Mouse (Mus musculus): Measurements from ENCODE around the gene Tmtc1.

Gene Tmtc1

GRCm38 (mm10) chr6:148443726-148444701 is at the start of gene Tmtc1:
TSS of gene Tmtc1 (minus strand) at chr6:148444389.
- peak; percentile 74 for DNase-seq (ENCODE audit: low spot score)

DNA sequence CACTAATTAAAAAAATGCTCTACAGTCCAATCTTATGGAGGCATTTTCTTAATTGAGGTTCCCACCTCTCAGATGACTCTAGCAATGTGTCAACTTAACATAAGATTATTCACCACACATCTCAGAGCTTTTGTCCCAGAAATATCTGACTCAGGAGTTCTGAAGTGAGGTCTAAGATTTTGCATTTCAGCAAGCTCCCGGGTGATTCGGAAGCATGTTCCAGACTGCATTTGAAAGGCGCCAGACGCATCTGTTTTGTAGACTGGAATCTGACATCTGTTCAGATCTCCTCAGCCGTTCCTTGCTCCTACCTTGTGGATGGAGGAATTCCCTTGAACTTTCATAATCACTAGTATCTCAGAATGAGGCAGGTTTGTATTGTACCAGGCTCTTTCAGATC is 47.7 kb upstream of the Tmtc1 start:
- DNase-seq (ENCODE audit: low spot score), result no peak

GRCm38 (mm10) chr6:148486756-148487155 is 42.6 kb upstream of the Tmtc1 start:
- no peak for DNase-seq (ENCODE audit: low spot score)

DNA sequence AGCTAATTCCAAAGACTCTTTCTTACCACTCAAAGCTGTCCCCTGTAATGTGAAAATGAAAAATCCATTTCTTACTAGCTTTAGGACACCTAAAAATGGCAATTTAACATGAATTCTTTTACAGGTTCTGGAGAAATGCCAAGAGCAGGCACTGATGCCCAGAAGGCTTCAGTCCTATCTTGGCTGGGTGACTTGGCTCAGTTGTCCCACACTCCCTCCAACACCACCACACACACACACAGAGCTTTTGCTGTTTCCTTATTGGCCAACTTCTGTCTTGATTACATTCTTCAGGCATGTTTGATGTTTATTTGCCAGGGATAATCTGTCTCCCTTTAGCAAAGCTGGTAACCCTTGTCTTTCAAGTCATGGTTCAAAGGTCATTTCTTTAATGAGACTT is 37.7 kb upstream of the Tmtc1 start:
- no peak for DNase-seq (ENCODE audit: low spot score)

GRCm38 (mm10) chr6:148479671-148480237 is 35.6 kb upstream of the Tmtc1 start:
- DNase-seq (ENCODE audit: low spot score), result no peak

- DNase-seq (ENCODE audit: low spot score), result no peak
Observed at GRCm38 (mm10) chr6:148478350-148478749, 34.2 kb upstream of the Tmtc1 start.

- DNase-seq (ENCODE audit: low spot score), result no peak
Observed at GRCm38 (mm10) chr6:148472289-148472688, 28.1 kb upstream of the Tmtc1 start.

DNA sequence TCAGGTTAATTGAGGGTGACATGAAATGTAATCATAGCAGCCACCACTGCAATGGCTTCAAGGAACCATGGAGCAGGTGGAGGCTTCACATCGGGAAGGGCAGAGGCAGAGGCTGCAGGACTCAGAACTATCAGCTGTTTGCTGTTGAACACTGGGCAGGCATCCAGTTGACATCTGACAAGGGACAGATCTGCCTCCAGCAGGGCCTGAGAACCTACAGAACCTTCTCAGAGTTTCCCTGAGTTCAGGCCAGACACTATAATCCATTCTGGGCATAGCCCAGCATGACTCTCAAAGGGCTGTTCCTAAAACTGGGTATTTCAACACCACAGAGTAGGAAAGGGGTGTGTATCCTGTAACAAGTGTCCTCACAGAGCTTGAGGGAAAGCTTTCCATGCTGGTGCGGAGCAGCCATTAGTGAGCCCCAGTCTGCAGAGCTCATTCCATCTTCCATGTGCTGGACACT is 23.8 kb upstream of the Tmtc1 start:
- peak; percentile 7 for DNase-seq (ENCODE audit: low spot score)

GRCm38 (mm10) chr6:148467170-148467921 is 23.2 kb upstream of the Tmtc1 start:
- DNase-seq (ENCODE audit: low spot score), result no peak

- no peak for DNase-seq (ENCODE audit: low spot score)
Observed at GRCm38 (mm10) chr6:148459636-148460035, 15.4 kb upstream of the Tmtc1 start.

GRCm38 (mm10) chr6:148455470-148455869 is 11.3 kb upstream of the Tmtc1 start:
- DNase-seq (ENCODE audit: low spot score), result no peak

DNA sequence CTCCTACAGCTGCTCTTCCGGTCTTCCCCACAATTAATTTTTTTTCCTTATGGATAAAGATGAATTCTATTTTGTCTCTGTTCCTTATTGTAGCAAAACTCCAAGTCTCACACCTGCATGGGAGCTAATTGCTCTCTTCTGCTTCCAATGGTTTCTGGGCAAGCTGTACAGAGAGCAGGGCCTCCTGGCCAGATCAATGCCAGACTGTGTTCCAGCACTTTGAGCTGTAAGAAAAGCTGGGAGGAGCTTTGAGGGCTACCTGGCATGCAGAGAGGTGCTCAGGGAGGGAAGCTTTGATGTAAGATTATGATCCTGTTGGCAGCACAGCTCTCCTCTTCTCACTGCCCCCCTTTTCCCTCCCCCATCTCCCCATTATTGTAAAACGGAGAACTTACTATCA is 10.6 kb upstream of the Tmtc1 start:
- no peak for DNase-seq (ENCODE audit: low spot score)

DNA sequence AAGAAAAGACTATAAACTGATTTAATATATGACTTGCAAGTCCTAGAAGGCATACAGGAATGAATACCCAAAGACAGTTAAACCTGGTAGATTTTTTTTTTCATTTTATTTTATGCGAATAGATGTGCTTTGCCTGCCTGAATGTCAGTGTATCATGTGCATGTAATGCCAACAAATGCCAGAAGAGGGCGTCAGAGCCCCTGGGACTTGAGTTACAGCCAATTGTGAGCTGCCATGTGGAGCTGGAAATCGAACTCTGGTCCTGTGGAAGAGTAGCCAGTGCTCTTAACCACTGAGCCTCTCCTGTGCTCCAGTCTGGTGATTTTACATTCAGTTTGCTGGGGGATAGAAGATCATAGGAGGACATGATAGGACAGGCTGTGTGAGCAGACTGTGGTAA is 4.0 kb upstream of the Tmtc1 start:
- no peak for DNase-seq (ENCODE audit: low spot score)

DNA sequence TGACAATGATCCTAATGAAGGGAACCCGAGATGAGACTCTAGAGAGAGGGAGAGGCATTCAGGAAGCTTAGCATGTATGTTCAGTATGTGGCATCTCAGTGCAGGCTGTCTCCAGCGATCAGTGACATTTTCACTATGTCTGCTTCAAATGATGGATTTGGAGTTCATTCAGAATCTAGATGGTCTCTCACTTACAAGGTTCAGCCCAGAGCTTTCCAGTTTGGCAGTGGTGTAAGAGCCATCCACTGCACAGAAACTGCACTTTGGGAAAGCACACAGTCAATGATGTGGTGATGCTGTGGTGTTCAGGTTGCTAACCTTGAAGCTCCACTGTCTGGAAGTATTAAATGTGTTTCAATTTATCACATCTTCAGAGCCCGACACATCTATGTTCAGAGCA is 1.9 kb upstream of the Tmtc1 start:
- no peak for DNase-seq (ENCODE audit: low spot score)

- DNase-seq (ENCODE audit: low spot score), result no peak
Observed at GRCm38 (mm10) chr6:148444796-148445195, 607 bp upstream of the Tmtc1 start.

GRCm38 (mm10) chr6:148443291-148443725 is 881 bp downstream of the Tmtc1 start:
- DNase-seq (ENCODE audit: low spot score), result no peak

DNA sequence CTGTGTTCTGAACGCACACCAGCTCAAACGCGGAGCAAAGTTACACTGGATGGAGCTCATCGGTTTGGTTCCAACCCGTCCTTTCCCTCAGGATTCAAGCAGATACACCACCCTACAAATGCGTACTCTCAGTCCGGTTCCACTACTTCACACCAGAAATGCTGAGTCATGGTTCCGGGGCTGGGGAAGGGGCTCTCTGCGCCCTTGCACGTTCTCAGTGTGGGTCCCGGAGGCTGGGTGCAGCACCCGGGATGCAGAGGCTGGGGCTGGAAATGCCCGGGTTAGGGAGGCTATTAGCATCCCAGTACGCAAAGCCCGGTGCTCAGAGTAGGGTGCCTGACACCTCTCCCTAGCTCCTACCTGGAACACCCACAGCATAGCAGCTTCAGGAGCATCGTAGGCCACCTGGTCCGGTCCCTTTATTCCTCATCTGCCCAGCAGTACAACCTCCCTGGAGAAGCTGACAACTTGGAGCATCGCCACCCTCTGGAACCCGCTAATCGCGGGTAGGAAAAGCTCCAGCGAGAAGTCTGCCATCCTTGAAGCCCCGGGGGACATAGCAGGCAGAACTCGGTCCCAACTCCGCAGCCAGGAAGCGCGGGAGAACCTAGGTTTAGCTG is 1.4 kb downstream of the Tmtc1 start:
- DNase-seq (ENCODE audit: low spot score), result peak; percentile 18

GRCm38 (mm10) chr6:148441871-148442270 is 2.3 kb downstream of the Tmtc1 start:
- DNase-seq (ENCODE audit: low spot score), result no peak

GRCm38 (mm10) chr6:148439101-148439500 is 5.1 kb downstream of the Tmtc1 start:
- no peak for DNase-seq (ENCODE audit: low spot score)

DNA sequence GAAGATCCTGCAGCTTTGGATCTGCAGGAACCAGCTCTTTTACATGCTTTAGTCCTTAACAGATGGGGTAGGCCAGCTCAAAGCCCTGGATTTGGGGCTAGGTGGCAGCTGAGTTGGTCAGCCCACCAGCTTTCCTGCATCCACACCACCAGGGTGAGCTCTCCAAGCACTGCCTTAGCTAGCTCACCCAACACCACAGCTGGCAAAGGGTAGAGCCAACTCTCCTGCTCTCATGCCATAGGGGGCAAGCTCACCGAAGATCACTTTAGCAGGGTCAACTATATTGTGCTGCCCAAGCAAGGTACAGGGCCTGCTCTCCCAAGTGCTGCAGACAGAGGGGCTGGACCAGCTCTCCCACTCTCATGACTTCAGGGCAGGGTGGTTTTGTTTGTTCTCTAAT is 6.6 kb downstream of the Tmtc1 start:
- DNase-seq (ENCODE audit: low spot score), result no peak

- DNase-seq (ENCODE audit: low spot score), result no peak
Observed at GRCm38 (mm10) chr6:148436441-148437001, 7.7 kb downstream of the Tmtc1 start.

DNA sequence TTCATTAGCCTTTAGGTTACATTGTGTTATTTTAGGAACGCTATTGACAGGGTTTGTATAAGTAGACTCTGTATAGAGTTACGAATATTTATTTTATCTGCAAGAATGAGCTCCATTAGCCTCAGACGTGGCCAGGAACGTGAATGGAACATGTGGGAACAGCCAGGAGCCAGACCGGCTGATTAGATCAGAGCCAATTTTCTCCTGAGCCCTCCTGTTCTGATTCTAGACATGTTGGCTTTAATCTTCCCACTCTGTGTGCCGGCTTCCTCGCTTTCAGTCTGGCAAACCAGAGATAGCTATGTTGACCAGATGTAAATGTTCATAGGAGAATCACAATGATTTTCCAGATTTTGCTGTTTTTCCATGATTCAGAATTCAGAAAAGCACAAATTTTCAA is 22.6 kb downstream of the Tmtc1 start:
- no peak for DNase-seq (ENCODE audit: low spot score)
